Mouse (Mus musculus) cerebellum, adult 11 months (tissue): ENCODE results near the gene Pold4.

Experiments used
- DNase-seq: peaks from one replicate; pipeline ENCODE4 v3.0.0; 2022

The Pold4 gene

DNA sequence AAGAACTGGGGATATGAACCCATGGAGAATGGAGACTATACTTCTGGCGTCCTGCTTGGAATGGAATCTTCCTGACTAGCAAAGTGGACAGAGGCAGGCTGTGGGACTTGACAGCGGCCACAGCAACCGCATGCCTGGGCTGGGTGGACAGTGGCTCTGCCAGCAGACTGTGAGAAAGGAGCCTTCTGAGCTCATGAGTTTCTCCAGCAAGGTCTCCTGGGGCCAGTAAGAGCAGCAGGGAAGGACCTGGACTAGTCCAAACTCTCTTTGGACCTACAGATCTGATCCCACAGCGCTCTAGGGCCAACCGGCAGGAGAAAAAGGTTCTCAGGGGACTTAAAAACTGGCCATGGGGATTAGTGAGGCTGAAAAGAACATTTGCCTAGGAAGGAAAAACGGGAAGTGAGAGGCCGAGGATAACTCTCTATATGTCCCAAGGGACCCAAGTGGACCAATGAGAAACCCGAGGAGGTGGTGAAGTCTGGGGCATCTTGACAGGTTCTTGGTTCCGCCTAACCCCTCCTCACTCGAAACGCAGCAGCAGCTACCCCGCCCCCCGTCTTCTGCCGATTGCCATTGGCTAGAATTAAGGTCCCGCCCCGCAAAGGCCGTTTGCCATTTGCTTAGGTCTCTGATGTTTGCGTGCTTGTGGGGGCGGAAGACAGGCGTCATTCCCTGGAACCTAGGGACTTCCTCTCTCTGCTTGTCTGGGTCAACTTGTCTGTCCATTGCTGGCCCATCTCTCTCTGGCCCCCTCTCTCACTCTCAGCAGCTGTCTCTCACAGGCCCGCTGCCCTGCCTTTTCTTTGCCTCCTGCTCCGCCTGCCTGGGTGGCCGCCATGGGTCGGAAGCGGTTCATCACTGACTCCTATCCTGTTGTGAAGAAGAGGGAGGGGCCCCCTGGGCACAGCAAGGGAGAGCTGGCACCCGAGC, at the start of gene Pold4:
Gene Pold4, plus strand, starts transcription at position 647 of the 933 bp plus-strand sequence.
- DNase-seq = peak; percentile 97

GRCm38 (mm10) chr19:4183689-4184088, 48.0 kb upstream of the Pold4 start:
- no peak for DNase-seq

GRCm38 (mm10) chr19:4184976-4185975, 46.4 kb upstream of the Pold4 start:
- DNase-seq = no peak

DNA sequence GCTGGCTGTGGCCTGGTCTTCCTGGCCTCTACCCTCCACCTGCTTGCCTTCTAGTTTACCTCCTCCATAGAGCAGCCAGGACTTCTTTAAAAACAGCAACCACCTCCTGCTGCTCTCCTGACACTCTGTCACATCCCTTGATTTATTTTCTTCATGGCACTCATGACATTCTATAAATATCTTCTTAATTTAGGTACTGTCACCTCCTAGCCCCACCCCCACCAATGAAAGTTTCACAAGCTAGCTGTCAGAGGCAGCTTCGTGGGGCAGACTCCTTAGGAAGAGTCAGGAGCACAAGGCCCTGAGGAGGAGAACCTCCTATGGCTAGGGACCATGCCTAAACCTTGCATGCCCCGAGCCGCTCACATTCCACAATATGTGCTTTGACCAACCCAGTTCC, 44.4 kb upstream of the Pold4 start:
- no peak for DNase-seq

DNA sequence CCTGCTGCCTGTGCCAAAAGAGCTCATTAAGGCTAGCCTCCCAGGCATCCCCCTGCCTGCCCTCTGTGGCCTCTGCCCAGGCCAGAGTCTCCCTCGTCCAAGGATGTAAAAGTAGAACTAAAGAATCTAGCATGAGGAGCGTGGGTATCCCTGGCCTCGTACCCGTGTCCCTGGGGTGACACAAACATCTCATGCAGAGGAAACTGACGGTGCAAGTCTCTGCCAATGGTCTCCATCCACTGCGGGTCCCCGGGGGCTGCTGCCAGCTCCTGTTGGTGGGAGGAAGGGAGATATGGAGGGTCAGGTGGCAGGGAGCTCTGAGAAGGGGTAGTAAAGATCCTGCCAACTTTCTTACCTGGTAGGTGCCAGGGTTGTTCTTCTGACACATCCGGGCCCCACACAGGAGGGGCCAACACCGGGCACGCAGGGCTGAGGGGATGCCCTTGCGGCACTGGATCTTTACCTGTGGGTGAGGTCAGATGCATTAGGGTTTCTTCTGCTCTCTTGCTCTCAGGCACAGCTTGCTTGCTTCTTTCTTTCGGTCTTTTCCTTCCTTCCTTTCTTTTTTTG, 42.6 kb upstream of the Pold4 start:
- no peak for DNase-seq

DNA sequence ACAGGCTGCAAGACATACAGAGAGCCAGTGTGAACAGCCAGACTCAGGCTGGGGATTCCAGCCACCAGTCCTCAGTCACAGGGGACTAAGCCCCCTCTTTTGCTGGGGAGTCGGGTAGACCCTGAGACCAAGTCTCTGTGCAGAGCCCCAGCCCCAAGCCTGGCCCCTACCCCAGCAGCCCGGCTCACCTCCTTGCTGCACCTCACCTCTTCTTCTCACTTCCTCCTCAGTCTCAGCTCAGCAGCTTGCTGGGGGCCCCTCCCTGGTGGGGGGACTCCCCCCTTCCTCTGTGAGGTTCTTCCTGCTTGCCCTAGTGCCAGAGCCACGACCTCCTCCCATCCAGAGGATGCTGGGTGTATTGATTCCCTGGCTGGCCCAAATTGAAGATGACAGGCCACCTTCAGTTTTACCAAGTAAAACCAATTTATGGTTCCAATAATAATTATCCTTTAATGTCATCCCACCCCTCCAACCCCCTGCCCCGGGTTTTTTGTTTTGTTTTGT, 40.8 kb upstream of the Pold4 start, which contains the start of gene Tbc1d10c:
Gene Tbc1d10c, minus strand, starts transcription at position 454 of the 504 bp plus-strand sequence.
- DNase-seq = no peak

DNA sequence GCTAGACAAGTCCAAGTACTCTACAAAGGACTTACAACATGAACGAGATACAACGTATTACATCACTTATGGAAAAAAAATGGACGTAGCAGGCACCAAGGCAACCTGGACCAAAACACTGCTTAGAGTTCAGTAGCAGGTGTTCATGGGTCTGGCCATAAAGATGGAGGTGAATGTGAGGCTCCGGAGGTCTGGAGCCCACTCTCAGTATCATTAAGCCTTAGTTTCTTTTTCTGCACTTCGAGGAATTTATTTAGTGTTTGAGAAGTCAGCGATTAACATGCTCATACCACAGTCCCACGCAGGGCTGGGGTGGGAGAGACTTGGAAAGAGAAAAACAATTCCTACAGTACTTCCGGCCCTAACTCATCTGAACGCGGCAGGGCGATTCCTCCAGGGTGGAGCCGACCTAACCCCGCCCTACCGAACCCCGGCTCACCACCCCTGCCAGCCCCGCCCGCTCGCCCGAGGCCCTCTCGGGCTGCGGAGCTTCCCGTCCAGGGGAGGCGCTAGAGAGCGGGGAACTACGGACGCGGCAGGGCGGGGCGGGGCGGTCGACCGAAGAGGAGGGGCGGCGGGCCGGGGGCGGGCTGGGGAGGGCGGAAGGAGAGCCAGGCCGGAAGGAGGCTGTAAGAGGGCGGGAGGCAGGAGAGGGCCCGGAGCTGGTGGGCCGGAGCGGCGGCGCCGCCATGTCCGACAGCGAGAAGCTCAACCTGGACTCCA, 40.0 kb upstream of the Pold4 start, which contains the start of gene Ppp1ca:
Gene Ppp1ca, plus strand, starts transcription at position 538 of the 723 bp plus-strand sequence.
- DNase-seq = peak; percentile 93

GRCm38 (mm10) chr19:4192251-4192985, 39.3 kb upstream of the Pold4 start:
- no peak for DNase-seq

DNA sequence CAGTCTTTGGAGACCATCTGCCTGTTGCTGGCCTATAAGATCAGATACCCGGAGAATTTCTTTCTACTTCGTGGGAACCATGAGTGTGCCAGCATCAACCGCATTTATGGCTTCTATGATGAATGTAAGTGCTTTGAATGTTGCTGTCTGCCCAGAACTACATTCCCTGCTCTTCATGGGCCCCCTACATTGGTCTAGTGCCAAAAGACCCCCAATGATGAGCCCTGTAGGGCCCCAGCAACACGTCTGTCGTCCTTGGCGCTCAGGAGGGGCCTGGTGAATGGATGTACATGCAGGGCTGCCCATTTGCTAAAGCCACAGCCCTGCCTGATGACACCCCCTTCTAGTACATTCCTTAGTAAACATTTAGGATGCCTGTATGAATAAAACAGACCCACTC, 38.6 kb upstream of the Pold4 start:
- DNase-seq = no peak

- no peak for DNase-seq
These were observed 37.5 kb upstream of the Pold4 start for GRCm38 (mm10) chr19:4194021-4194724.

GRCm38 (mm10) chr19:4194776-4195650, 36.7 kb upstream of the Pold4 start:
- peak; percentile 81 for DNase-seq

DNA sequence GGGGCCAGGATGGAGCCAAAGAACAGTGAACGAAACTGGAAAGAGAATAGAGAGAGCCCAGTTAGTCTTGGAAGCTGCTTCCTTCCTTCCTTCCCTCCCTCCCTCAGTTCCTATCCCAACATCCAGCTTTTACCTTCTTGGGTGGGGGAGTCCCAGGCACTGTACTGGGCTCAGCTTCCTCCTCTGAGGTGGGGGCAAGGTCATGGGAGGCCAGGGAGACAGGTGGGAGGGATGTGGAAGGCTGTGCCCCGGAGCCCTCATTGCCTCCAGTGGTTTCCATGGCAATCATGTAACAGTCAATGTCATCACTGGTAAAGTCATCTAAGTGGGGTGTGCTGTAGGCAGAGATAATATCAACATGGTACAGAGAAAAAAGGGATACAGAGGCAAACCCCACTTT, 35.7 kb upstream of the Pold4 start:
- no peak for DNase-seq

- DNase-seq = no peak
These were observed 35.2 kb upstream of the Pold4 start for GRCm38 (mm10) chr19:4196548-4196947.

DNA sequence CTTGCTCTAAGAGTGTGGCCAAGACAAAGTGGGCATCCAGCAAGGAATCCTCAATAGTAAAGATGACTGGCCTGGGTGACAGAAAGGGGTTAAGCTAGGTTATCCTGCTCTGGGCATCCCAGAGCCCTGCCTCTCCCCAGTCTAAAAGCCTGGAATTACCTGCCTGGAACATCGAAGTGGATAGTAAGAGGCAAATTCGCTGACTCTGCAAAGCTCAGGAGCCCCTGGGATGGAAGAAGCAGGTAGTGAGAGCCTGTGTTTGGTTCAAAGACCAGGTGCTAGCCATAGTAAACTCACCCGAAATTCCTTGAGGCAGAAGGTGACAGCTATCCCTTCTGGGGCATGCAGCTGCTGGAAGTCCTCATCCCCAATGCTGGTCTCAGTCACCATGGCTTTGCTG, 34.5 kb upstream of the Pold4 start:
- no peak for DNase-seq

DNA sequence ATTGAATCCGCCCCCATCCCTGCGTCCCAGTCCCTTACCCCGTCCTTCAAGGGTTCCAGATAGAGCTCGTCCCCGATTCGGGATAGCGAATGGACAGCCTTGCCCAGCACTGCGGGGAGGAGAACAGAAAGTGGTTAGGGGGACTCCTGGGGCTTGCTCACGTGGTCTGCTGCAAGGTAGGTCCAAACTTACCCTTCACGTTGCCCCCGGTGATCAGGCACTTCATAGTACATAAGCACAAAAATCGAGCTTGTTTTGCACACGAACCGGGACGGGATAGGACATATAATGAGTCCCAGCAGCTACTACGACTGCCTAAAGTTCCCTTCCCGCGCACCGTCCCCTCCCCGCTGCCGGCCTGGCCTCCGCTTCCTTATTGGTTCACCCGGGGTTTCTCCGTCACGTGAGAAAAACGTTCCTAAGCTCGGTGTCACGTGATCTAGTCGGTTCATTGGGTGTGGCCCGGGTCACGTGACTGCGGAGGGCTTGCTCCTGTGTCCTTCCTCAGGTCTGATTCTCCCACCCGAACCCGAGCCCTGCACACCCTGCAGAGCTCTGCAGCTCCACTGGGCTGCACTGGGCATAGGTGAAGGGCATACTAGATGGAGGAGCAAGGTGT, 30.3 kb upstream of the Pold4 start, which contains the start of gene Rad9a:
Gene Rad9a, minus strand, starts transcription at position 372 of the 619 bp plus-strand sequence.
- peak; percentile 94 for DNase-seq

GRCm38 (mm10) chr19:4202149-4202548, 29.6 kb upstream of the Pold4 start:
- DNase-seq = no peak

DNA sequence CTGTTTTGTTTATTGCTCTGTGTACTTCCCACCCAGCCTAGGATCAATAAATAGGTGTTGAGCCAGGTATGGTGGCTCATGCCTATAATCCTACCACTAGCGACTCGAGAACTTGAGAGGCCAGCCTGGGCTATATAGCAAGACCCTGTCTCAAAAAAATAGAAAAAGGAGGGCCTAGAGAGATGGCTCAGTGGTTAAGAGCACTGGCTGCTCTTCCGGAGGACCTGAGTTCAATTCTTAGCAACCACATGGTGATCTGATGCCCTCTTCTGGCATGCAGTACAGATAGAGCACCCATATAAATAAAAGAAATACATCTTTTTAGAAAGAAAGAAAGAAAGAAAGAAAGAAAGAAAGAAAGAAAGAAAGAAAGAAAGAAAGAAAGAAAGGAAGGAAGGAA, 28.6 kb upstream of the Pold4 start:
- DNase-seq = no peak

DNA sequence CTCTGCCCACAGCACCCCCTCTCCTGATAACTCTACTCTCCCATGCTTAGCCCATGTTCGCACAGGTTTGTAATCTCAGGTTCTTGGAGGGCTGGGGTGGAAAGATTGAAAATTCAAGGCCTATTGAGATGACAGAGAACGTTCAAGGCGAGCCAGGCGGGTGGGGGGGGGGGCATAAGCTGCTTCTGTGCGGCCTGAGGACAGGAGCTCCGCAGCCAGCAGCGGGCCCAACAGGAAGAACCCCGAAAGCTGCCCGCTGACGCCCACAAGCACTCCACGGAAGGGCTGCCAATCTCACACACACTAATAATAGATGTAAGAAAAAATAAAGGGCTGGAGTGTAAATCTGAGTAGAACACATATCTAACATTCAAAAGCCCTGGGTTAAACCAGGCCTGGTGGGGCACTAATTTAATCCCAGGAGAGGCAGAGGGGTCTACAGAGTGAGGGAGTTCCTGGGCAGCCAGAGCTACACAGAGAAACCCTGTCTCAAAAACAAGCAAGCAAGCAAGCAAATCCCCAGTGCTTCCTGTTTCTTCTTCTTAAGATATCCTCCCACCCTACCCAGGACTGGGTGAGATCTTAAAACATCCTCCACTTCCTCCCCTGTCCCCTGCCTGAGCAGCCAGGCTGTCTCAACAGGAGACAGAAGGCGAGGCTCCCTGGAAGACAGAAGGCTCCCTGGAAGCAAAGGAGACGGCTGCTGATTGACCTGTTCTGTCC, 27.9 kb upstream of the Pold4 start:
- no peak for DNase-seq
